Mouse (Mus musculus) heart, adult 2 months (tissue): ENCODE data around the gene Satb2.

Experiments
- CTCF ChIP-seq: fragments of 200-600 bp; IDR thresholded peaks from 2 replicates; pipeline ENCODE4 v1.8.1; 2022; ENCODE audit warnings: antibody characterized with exemption, mild to moderate bottlenecking, moderate library complexity
- EP300 ChIP-seq: fragments of 200-500 bp; IDR thresholded peaks from 2 replicates; pipeline ENCODE4 v1.6.1; 2011; ENCODE audit warnings: low read depth, low read length, control low read depth; ENCODE audit not compliant: insufficient read depth
- POLR2A ChIP-seq: fragments of 200-500 bp; IDR thresholded peaks from 2 replicates; pipeline ENCODE4 v1.6.1; 2011; ENCODE audit warnings: mild to moderate bottlenecking, low read depth, low read length, control low read depth; ENCODE audit not compliant: insufficient read depth

DNA sequence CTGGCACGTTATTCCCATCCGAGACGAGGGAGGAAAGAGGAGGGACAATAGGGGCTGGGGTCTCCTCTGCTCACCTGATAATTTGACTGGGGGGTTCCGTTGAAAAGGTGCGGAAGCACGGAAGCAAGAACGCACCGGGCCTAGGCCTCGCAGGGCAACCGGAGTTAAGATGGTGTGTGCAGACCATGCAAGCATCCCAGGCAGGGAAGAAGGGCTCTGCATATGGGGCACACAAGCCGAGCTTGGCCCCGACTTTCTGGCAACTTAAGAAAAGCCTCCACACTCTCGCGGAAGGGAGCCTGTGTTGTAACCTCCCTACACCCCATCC, 6.0 kb upstream of the Satb2 start:
- no peak for TF ChIP-seq CTCF
- no peak for TF ChIP-seq POLR2A
- TF ChIP-seq EP300: no peak
